Mouse (Mus musculus) heart, adult 2 months (tissue): ENCODE measurements at regions not wholly inside any gene's neighbourhood (a gene's known extent, or its start where the extent isn't known, plus 50 kb on each side); places are given as distances from the start of the nearest gene placed in this dataset.

Source experiments
- DNase-seq, 2 experiments: peaks; one replicate each; pipeline ENCODE4 v3.0.0; 2021
- H3K27ac ChIP-seq: fragments of 200-600 bp; 2 replicates; pipeline ENCODE4 v1.8.1; 2022
- H3K27me3 ChIP-seq: fragments of 200-500 bp; 2 replicates; pipeline ENCODE4 v1.6.1; 2012; ENCODE audit warnings: mild to moderate bottlenecking, low read length, inconsistent platforms, mixed read lengths; ENCODE audit not compliant: control insufficient read depth, insufficient read depth
- H3K36me3 ChIP-seq: fragments of 200-500 bp; 2 replicates; pipeline ENCODE4 v1.6.1; 2012; ENCODE audit warnings: low read length, inconsistent platforms; ENCODE audit not compliant: control insufficient read depth, insufficient read depth
- H3K4me1 ChIP-seq: fragments of 200-500 bp; 2 replicates; pipeline ENCODE4 v1.6.1; 2011; ENCODE audit warnings: low read length; ENCODE audit not compliant: control insufficient read depth, insufficient read depth
- H3K4me3 ChIP-seq: fragments of 200-600 bp; 2 replicates; pipeline ENCODE4 v1.8.1; 2022
- H3K79me2 ChIP-seq: fragments of 200-500 bp; replicated peaks from 2 replicates; pipeline ENCODE4 v1.6.1; 2012; ENCODE audit warnings: mild to moderate bottlenecking, inconsistent platforms, low read length, moderate library complexity, mixed read lengths; ENCODE audit not compliant: control insufficient read depth, insufficient read depth
- H3K9ac ChIP-seq: fragments of 200-500 bp; 2 replicates; pipeline ENCODE4 v1.6.1; 2012; ENCODE audit warnings: low read depth, mild to moderate bottlenecking, control low read depth, inconsistent platforms, low read length, mixed read lengths
- CTCF ChIP-seq: fragments of 200-600 bp; IDR thresholded peaks from 2 replicates; pipeline ENCODE4 v1.8.1; 2022; ENCODE audit warnings: antibody characterized with exemption, mild to moderate bottlenecking, moderate library complexity
- EP300 ChIP-seq: fragments of 200-500 bp; IDR thresholded peaks from 2 replicates; pipeline ENCODE4 v1.6.1; 2011; ENCODE audit warnings: low read depth, low read length, control low read depth; ENCODE audit not compliant: insufficient read depth
- POLR2A ChIP-seq: fragments of 200-500 bp; IDR thresholded peaks from 2 replicates; pipeline ENCODE4 v1.6.1; 2011; ENCODE audit warnings: mild to moderate bottlenecking, low read depth, low read length, control low read depth; ENCODE audit not compliant: insufficient read depth
- WGBS: fragments of 180-500 bp; shearing (Covaris S2); methylation state at CpG from one replicate; pipeline ENCODE4 v1.1.7; 2018; 5-methylcytosine and 5-hydroxymethylcytosine counted together
- intact Hi-C: fragments of 180-260 bp; cut with DNase I; formaldehyde crosslinking; loops from one replicate; pipeline ENCODE4 v1.15.1; 2025

- intact Hi-C loops, result no loop called here
- no peaks in the 10 kb centered on the region for H3K79me2 ChIP-seq
- H3K4me3 ChIP-seq, result no peak overlapping the region
- whole genome bisulfite sequencing, result 80% methylated on average over 13 of the region's 13 CpGs
- TF ChIP-seq EP300, result no peak
- no peak for TF ChIP-seq CTCF
- no peak for TF ChIP-seq POLR2A
- no peaks in the 10 kb centered on the region for H3K4me1 ChIP-seq
- no peaks in the 10 kb centered on the region for H3K36me3 ChIP-seq
- no peak overlapping the region for H3K9ac ChIP-seq
- no peak for DNase-seq
- no peaks in the 10 kb centered on the region for H3K27me3 ChIP-seq
- no peak overlapping the region for H3K27ac ChIP-seq
Measured at GRCm38 (mm10) chr10:43733618-43734415, 155.7 kb downstream of the Cd24a start.

DNA sequence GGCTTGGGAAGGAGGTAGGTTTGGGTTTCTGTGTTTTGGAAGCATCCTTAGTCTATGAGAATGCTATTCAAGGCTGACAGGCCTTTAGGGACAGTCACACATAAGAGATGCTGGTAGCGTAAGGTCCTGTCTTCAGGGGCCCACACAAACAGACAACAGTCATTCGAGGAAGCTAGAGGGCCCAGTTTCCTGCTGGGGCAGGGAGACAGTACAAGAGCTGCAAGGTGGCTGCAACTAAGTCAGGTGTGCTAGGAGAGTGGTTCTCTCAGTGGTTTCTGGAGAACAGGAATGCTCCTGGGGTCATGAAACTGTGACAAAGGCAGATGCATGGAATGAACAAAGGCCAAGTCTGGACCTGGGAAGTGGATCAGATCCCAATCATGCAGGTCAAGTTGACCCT is 161.1 kb downstream of the Cd24a start:
- WGBS, result 80% methylated on average over 2 of the region's 2 CpGs
- Histone ChIP-seq H3K27me3 (no peaks in the 10 kb centered on the region), H3K4me3 (no peak overlapping the region), H3K27ac (no peak overlapping the region), H3K4me1 (no peaks in the 10 kb centered on the region; the same call in 1 of the 2 replicates), H3K9ac (no peak overlapping the region), H3K36me3 (no peaks in the 10 kb centered on the region), H3K79me2 (no peaks in the 10 kb centered on the region)
- DNase-seq, result no peak
- intact Hi-C loops, result no loop called here
- TF ChIP-seq CTCF, result no peak
- TF ChIP-seq EP300, result no peak
- no peak for TF ChIP-seq POLR2A

DNA sequence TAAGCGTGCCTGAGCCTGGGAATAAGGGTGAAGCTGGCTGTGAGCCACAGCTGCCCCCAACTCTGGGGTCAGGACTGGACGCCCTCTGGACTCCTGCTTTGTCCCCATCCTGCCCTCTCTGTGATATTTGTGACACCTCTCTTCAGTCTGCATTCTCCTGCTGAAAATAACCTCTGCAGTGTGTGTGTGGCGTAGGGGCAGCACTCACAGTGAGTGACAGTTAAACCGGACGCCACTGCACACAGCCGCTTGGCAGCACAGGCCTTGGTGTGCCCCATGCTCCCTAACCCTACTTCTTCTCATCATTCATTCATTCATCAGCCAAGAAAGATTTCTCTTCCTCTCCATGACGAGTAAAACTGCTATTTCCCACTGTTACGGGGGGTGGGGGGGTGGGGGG is 161.6 kb downstream of the Cd24a start:
- Histone ChIP-seq H3K4me1 (no peaks in the 10 kb centered on the region; the same call in 1 of the 2 replicates), H3K9ac (no peak overlapping the region), H3K27ac (no peak overlapping the region), H3K36me3 (no peaks in the 10 kb centered on the region), H3K79me2 (no peaks in the 10 kb centered on the region), H3K27me3 (no peaks in the 10 kb centered on the region), H3K4me3 (no peak overlapping the region)
- DNase-seq, result no peak
- intact Hi-C loops, result no loop called here
- no peak for TF ChIP-seq CTCF
- no peak for TF ChIP-seq POLR2A
- TF ChIP-seq EP300, result no peak
- WGBS, result 50% methylated on average over 8 of the region's 8 CpGs

DNA sequence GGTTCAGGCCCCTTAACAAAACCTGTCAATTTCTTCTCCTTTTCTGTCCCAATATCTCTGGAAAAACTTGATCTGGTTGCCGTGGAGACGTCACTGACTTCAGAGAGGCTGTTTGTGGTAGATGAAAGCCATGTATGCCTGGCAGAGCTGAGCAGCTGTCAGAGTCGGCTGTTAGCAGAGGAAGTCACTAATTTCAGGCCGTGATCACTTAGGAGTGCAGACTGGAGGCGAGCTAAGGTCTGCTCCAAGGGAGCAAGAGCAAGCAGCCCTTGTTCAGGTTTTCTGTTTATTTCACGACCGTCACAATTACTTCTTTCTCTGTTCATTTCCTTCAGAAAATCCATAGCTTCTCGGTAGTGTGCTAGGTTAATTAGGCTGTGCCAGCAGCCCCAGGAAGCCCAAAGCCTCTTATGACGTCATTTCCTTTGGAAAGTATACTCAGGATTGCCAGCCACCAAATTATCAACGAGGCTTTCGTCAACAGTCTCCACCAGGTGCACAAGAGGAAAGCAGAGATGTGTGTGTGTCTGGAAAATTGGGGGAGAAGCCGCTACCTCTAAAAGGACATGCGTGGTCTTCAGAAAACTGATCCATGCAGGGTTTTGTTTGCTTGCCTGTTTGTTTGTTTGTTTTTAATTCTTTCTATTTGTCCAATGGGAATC is 161.2 kb downstream of the Qrsl1 start:
- intact Hi-C loops, result no loop called here
- no peaks in the 10 kb centered on the region; the same call in 1 of the 2 replicates for H3K4me1 ChIP-seq
- no peak overlapping the region for H3K27ac ChIP-seq
- no peak overlapping the region for H3K4me3 ChIP-seq
- DNase-seq, result no peak
- WGBS, result 33% methylated on average over 13 of the region's 13 CpGs
- H3K9ac ChIP-seq, result no peak overlapping the region
- H3K27me3 ChIP-seq, result no peaks in the 10 kb centered on the region
- TF ChIP-seq CTCF (no peak), POLR2A (no peak), EP300 (no peak)
- H3K79me2 ChIP-seq, result no peaks in the 10 kb centered on the region
- H3K36me3 ChIP-seq, result no peaks in the 10 kb centered on the region

GRCm38 (mm10) chr10:43741361-43742084 is 160.0 kb downstream of the Qrsl1 start:
- TF ChIP-seq POLR2A (no peak), CTCF (no peak), EP300 (no peak)
- Histone ChIP-seq H3K4me1 (no peaks in the 10 kb centered on the region; the same call in 1 of the 2 replicates), H3K9ac (no peak overlapping the region), H3K36me3 (no peaks in the 10 kb centered on the region), H3K27ac (no peak overlapping the region), H3K4me3 (no peak overlapping the region), H3K79me2 (no peaks in the 10 kb centered on the region), H3K27me3 (no peaks in the 10 kb centered on the region)
- WGBS, result 47% methylated on average over 18 of the region's 18 CpGs
- DNase-seq, result no peak
- intact Hi-C loops, result no loop called here
